Mouse (Mus musculus) ES-E14 (cell line): ENCODE results near the gene Magix.

Experiments
- CHD2 ChIP-seq: IDR thresholded peaks from 2 replicates; pipeline ENCODE4 v1.6.1; 2014; ENCODE audit warnings: mild to moderate bottlenecking, low read depth, low read length, inconsistent platforms
- HCFC1 ChIP-seq: IDR thresholded peaks from 2 replicates; pipeline ENCODE4 v1.6.1; 2012; ENCODE audit warnings: low read length, inconsistent platforms, borderline replicate concordance; ENCODE audit not compliant: insufficient read depth
- ZNF384 ChIP-seq: IDR thresholded peaks from 2 replicates; pipeline ENCODE4 v1.6.1; 2012; ENCODE audit warnings: low read depth, low read length, inconsistent platforms

DNA sequence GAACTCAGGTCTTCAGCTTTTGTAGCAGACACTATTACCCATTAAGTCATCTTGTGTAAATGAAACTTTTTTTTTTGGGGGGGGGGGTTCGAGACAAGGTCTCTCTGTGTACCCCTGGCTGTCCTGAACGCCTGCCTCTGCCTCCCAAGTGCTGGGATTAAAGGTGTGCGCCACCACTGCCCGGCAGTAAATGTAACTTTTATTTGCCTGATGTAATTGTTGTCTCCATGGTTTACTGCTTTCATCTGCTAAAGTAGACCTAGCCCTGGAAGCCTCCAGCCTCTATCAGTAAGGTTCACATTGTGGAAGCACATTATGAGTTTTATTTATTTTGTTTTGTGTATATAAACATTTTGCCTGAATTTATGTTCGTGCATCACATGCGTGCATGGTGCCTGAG, 15.5 kb upstream of the Magix start:
- no peak for TF ChIP-seq CHD2
- TF ChIP-seq HCFC1: no peak
- no peak for TF ChIP-seq ZNF384
